Mouse (Mus musculus) CH12.LX (cell line): ENCODE data around the gene Col25a1. TPM values are rescaled to one million over a fixed set of nuclear protein-coding genes. Genes with fewer than 3 reads are reported as not detected.

Source experiments
- DNase-seq: peaks from one replicate; pipeline ENCODE4 v3.0.0-alpha.2; 2013; ENCODE audit errors: extremely low read depth
- H3K27ac ChIP-seq: 2 replicates; pipeline ENCODE4 v1.5.1; 2012; ENCODE audit warnings: low read depth, mild to moderate bottlenecking, control low read depth, moderate library complexity; ENCODE audit not compliant: insufficient read depth
- H3K27me3 ChIP-seq: replicated peaks from 2 replicates; pipeline ENCODE3; 2012; ENCODE audit warnings: inconsistent platforms
- H3K36me3 ChIP-seq, 2 experiments: replicated peaks in 1 of 2; 2 replicates each; pipeline versions ENCODE3 to v1.6.1; 2012; ENCODE audit warnings: inconsistent platforms in 1 of 2, low read length in 1 of 2, mild to moderate bottlenecking in 1 of 2, mixed read lengths in 1 of 2, moderate library complexity in 1 of 2; ENCODE audit not compliant: control insufficient read depth in 1 of 2, insufficient read depth in 1 of 2
- H3K4me1 ChIP-seq, 2 experiments: 2 replicates each; pipeline ENCODE4 v1.6.1; 2012; ENCODE audit warnings: inconsistent platforms in 1 of 2, moderate library complexity in 1 of 2; ENCODE audit not compliant: insufficient read depth in 2 of 2, control insufficient read depth in 1 of 2
- H3K4me2 ChIP-seq: 2 replicates; pipeline ENCODE4 v1.6.1; 2012; ENCODE audit warnings: low read depth, mild to moderate bottlenecking, control low read depth; ENCODE audit not compliant: poor library complexity, insufficient read depth, severe bottlenecking
- H3K4me3 ChIP-seq, 3 experiments: fragments of 150-350 bp in 1 of 3; sonication (generic) in 1 of 3; replicated peaks in 1 of 3; 2 replicates each; pipeline versions ENCODE3 to v1.5.1; 2011 to 2012; ENCODE audit warnings: low read depth in 2 of 3, low read length in 2 of 3, mild to moderate bottlenecking in 2 of 3, moderate library complexity in 2 of 3, control low read depth in 1 of 3, improper control_type of control experiment in 1 of 3, inconsistent platforms in 1 of 3, mixed read lengths in 1 of 3; ENCODE audit not compliant: poor library complexity in 1 of 3
- H3K79me2 ChIP-seq: replicated peaks from 2 replicates; pipeline ENCODE4 v1.6.1; 2012; ENCODE audit warnings: mild to moderate bottlenecking, moderate library complexity; ENCODE audit not compliant: control insufficient read depth, poor library complexity, insufficient read depth, severe bottlenecking; ENCODE audit errors: extremely low read depth
- H3K9ac ChIP-seq: 2 replicates; pipeline ENCODE4 v1.6.1; 2012; ENCODE audit warnings: low read depth, mild to moderate bottlenecking, control low read depth, moderate library complexity; ENCODE audit not compliant: insufficient read depth
- H3K9me3 ChIP-seq: replicated peaks from 2 replicates; pipeline ENCODE3; 2012; ENCODE audit warnings: low read length, inconsistent platforms, mixed read lengths
- CHD1 ChIP-seq: IDR thresholded peaks from 2 replicates; pipeline ENCODE4 v1.6.1; 2012; ENCODE audit warnings: low read depth, low read length, improper control_type of control experiment, inconsistent platforms
- CHD2 ChIP-seq: IDR thresholded peaks from 2 replicates; pipeline ENCODE4 v1.6.1; 2011; ENCODE audit warnings: low read length, improper control_type of control experiment
- EP300 ChIP-seq: IDR thresholded peaks from 2 replicates; pipeline ENCODE4 v1.6.1; 2011; ENCODE audit warnings: low read length, improper control_type of control experiment
- ETS1 ChIP-seq: conservative IDR thresholded peaks from 2 replicates; pipeline ENCODE4 v1.6.1; 2012; ENCODE audit warnings: low read depth, mild to moderate bottlenecking, inconsistent platforms, low read length, improper control_type of control experiment, moderate library complexity
- GABPA ChIP-seq: IDR thresholded peaks from 2 replicates; pipeline ENCODE4 v1.6.1; 2012; ENCODE audit warnings: low read depth, low read length, improper control_type of control experiment, inconsistent platforms; ENCODE audit not compliant: insufficient replicate concordance
- HCFC1 ChIP-seq: IDR thresholded peaks from 2 replicates; pipeline ENCODE4 v1.6.1; 2012; ENCODE audit warnings: low read depth, mild to moderate bottlenecking, inconsistent platforms, low read length, improper control_type of control experiment
- IRF4 ChIP-seq: IDR thresholded peaks from 2 replicates; pipeline ENCODE4 v1.6.1; 2014; ENCODE audit warnings: low read depth, mild to moderate bottlenecking, inconsistent platforms, low read length, improper control_type of control experiment
- JUN ChIP-seq: IDR thresholded peaks from 2 replicates; pipeline ENCODE4 v1.6.1; 2011; ENCODE audit warnings: low read depth, mild to moderate bottlenecking, low read length, improper control_type of control experiment, moderate library complexity; ENCODE audit not compliant: insufficient read depth
- MAX ChIP-seq: IDR thresholded peaks from 2 replicates; pipeline ENCODE4 v1.6.1; 2011; ENCODE audit warnings: low read length, improper control_type of control experiment
- NELFE ChIP-seq: IDR thresholded peaks from 2 replicates; pipeline ENCODE4 v1.6.1; 2011; ENCODE audit warnings: low read depth, low read length, improper control_type of control experiment
- NRF1 ChIP-seq: IDR thresholded peaks from 2 replicates; pipeline ENCODE4 v1.6.1; 2014; ENCODE audit warnings: low read depth, mild to moderate bottlenecking, inconsistent platforms, low read length, improper control_type of control experiment, moderate library complexity
- PAX5 ChIP-seq: IDR thresholded peaks from 2 replicates; pipeline ENCODE4 v1.6.1; 2012; ENCODE audit warnings: low read length, inconsistent platforms, mixed read lengths
- POLR2AphosphoS2 ChIP-seq: IDR thresholded peaks from 2 replicates; pipeline ENCODE4 v1.6.1; 2011; ENCODE audit warnings: low read depth, low read length, improper control_type of control experiment
- SIN3A ChIP-seq: IDR thresholded peaks from 2 replicates; pipeline ENCODE4 v1.6.1; 2012; ENCODE audit warnings: low read length, improper control_type of control experiment, inconsistent platforms
- SMC3 ChIP-seq: IDR thresholded peaks from 2 replicates; pipeline ENCODE4 v1.6.1; 2011; ENCODE audit warnings: low read depth, low read length, improper control_type of control experiment
- TBP ChIP-seq: conservative IDR thresholded peaks from 2 replicates; pipeline ENCODE4 v1.6.1; 2011; ENCODE audit warnings: low read depth, low read length, improper control_type of control experiment
- UBTF ChIP-seq: IDR thresholded peaks from 2 replicates; pipeline ENCODE4 v1.6.1; 2012; ENCODE audit warnings: low read depth, mild to moderate bottlenecking, inconsistent platforms, low read length, improper control_type of control experiment, moderate library complexity
- ZC3H11A ChIP-seq: IDR thresholded peaks from 2 replicates; pipeline ENCODE4 v1.6.1; 2012; ENCODE audit warnings: low read depth, mild to moderate bottlenecking, inconsistent platforms, low read length, improper control_type of control experiment
- ZKSCAN1 ChIP-seq: IDR thresholded peaks from 2 replicates; pipeline ENCODE4 v1.6.1; 2012; ENCODE audit warnings: low read depth, inconsistent platforms, low read length, improper control_type of control experiment, borderline replicate concordance
- ZNF384 ChIP-seq: IDR thresholded peaks from 2 replicates; pipeline ENCODE4 v1.6.1; 2012; ENCODE audit warnings: low read depth, low read length, improper control_type of control experiment, inconsistent platforms
- dilution Hi-C: fragments of 300-500 bp; cut with MboI; formaldehyde crosslinking; loops from 2 replicates; pipeline ENCODE4 v1.14.3; 2020; ENCODE audit warnings: low sequenced_read_pairs; ENCODE audit not compliant: extremely low pct_unique_long_range_greater_than_20kb, extremely low pct_ligation_motif_present
- in situ Hi-C: fragments of 300-500 bp; cut with MboI; formaldehyde crosslinking; loops from 3 replicates; pipeline ENCODE4 v1.14.3; 2019; ENCODE audit warnings: low sequenced_read_pairs, low pct_ligation_motif_present, low pct_unique_long_range_greater_than_20kb, mixed read lengths
- polyA plus RNA-seq: library from polyadenylated mRNA; unstranded; fragments of >175 nt; gene quantifications from 2 replicates; pipeline ENCODE4 v1.2.1, GENCODE M21; 2012; ENCODE audit warnings: low read depth; ENCODE audit not compliant: insufficient read length
- total RNA-seq, 2 experiments: library from RNA; depleted of rRNA; stranded (reverse); fragments of 300-350 nt in 1 of 2; fragments of >200 nt in 1 of 2; gene quantifications; 2 replicates each; pipeline ENCODE4 v1.2.3; 2012 to 2014

Col25a1 gene
- total and polyA plus RNA-seq, 3 experiments = not detected

GRCm38 (mm10) chr3:130381691-130382090 lies 250.4 kb downstream of the Col25a1 start:
- DNase-seq = no peak
- dilution Hi-C loops = no loop called here
- H3K9me3 ChIP-seq = no peaks in the 10 kb centered on the region
- H3K79me2 ChIP-seq = no peaks in the 10 kb centered on the region
- H3K9ac ChIP-seq = no peak overlapping the region
- in situ Hi-C loops = no loop called here
- no peak overlapping the region for H3K27ac ChIP-seq
- H3K36me3 ChIP-seq = no peaks in the 10 kb centered on the region
- no peak overlapping the region for H3K4me2 ChIP-seq
- H3K27me3 ChIP-seq = no peaks in the 10 kb centered on the region
- H3K4me1 ChIP-seq = no peaks in the 10 kb centered on the region
- no peak overlapping the region for H3K4me3 ChIP-seq
- TF ChIP-seq JUN (no peak), ZC3H11A (no peak), PAX5 (no peak), IRF4 (no peak), ETS1 (no peak)
- TF ChIP-seq, all 38 proteins: peak for 0

DNA sequence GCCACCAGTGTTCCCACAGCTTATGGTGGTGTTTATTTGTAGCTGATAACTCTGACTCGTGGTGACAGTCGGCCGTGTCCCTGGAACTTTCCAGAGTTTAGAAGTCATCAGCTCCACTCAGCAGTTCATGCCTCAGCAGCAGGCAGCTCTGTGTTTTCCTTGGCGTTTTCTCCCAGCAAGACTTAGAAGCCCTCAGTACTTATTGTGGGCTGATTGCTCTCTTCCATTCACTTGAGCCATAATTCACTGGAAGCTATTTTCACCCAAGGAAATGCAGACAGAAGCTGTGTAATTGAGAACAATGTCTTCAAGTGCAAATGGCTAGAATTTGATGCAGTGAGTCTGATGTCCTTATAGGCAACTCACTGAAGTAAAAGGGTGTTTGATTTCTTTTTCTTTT lies 254.6 kb downstream of the Col25a1 start:
- dilution Hi-C loops (no loop called here), in situ Hi-C loops (no loop called here)
- H3K27ac ChIP-seq = no peak overlapping the region
- H3K36me3 ChIP-seq = no peaks in the 10 kb centered on the region
- no peak overlapping the region for H3K4me2 ChIP-seq
- H3K79me2 ChIP-seq = no peaks in the 10 kb centered on the region
- no peaks in the 10 kb centered on the region for H3K9me3 ChIP-seq
- H3K27me3 ChIP-seq = no peaks in the 10 kb centered on the region
- no peak for DNase-seq
- no peak overlapping the region for H3K9ac ChIP-seq
- H3K4me3 ChIP-seq = no peak overlapping the region
- no peaks in the 10 kb centered on the region for H3K4me1 ChIP-seq
- TF ChIP-seq EP300 (no peak), ZKSCAN1 (no peak), POLR2AphosphoS2 (no peak), CHD2 (no peak), UBTF (no peak), NELFE (no peak), SMC3 (no peak)

GRCm38 (mm10) chr3:130387156-130387555 lies 255.9 kb downstream of the Col25a1 start:
- H3K9ac ChIP-seq = no peak overlapping the region
- no peak overlapping the region for H3K27ac ChIP-seq
- H3K4me3 ChIP-seq = no peak overlapping the region
- H3K79me2 ChIP-seq = no peaks in the 10 kb centered on the region
- no peak for TF ChIP-seq UBTF
- no peak for TF ChIP-seq SIN3A
- TF ChIP-seq CHD1 = no peak
- TF ChIP-seq HCFC1 = no peak
- no peak for TF ChIP-seq POLR2AphosphoS2
- no peak for TF ChIP-seq MAX
- TF ChIP-seq TBP = no peak
- no peak for TF ChIP-seq NRF1
- no peak for TF ChIP-seq GABPA
- TF ChIP-seq ZNF384 = no peak
- TF ChIP-seq, all 38 proteins: peak for 0
- no peaks in the 10 kb centered on the region for H3K36me3 ChIP-seq
- no peak overlapping the region for H3K4me2 ChIP-seq
- H3K27me3 ChIP-seq = no peaks in the 10 kb centered on the region
- in situ Hi-C loops = no loop called here
- no peak for DNase-seq
- dilution Hi-C loops = no loop called here
- H3K4me1 ChIP-seq = no peaks in the 10 kb centered on the region
- no peaks in the 10 kb centered on the region for H3K9me3 ChIP-seq
